Mouse (Mus musculus): ENCODE results near the gene AU040320.

AU040320 gene

DNA sequence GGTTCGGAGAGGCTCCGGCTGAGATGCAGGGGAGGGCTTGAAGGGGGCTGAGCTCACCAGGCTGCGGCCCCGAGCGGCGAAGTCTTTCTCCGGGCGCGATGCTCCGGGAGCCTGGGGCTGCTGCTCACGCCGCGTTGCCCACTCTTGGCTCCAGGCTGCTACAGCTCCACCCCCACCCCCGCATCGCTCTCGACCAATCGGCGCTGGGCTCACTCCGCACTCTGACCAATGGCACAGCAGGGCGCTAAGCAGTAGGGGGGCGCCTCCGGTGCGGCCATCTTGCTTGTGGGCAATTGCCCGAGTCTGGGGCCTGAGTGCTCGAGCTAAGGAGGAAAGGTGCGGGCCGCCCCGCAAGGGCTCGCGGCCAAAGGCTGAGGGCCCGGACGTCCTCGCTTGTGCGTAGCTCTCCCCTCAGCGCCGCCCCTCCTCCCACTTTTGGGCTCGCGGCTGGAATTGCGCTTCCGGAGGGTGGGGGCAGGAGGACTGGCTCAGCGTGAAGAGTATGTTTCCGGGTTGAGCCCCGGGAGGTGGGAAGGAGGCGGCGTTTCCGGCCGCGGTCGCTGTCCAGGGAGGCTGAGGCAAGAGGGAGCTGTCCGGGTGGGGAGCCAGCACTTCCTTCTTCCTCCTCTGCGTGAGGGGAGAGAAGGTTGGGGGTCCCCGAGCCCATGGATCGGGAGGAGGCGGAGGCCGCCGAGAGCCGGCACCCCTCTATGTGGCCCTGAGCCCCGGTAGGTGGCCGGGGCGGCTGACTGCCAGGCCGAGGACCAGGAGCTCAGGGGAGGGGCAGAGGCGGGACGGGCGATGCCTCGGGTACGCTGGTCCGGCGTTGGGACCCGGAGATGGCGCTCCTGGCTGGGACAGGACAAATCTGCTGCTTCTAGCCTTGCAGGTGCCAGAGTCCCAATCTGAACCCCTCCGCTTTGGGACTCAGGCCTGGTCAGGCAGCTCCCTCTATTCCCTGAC lies at the start of gene AU040320, which contains the start of gene Ncdn:
AU040320 (plus strand) TSS at position 277 of the 963 bp plus-strand sequence.
Ncdn (minus strand) TSS at position 171 of the 963 bp plus-strand sequence.
- in situ Hi-C loops (cut with MboI, MseI) = no loop called here

DNA sequence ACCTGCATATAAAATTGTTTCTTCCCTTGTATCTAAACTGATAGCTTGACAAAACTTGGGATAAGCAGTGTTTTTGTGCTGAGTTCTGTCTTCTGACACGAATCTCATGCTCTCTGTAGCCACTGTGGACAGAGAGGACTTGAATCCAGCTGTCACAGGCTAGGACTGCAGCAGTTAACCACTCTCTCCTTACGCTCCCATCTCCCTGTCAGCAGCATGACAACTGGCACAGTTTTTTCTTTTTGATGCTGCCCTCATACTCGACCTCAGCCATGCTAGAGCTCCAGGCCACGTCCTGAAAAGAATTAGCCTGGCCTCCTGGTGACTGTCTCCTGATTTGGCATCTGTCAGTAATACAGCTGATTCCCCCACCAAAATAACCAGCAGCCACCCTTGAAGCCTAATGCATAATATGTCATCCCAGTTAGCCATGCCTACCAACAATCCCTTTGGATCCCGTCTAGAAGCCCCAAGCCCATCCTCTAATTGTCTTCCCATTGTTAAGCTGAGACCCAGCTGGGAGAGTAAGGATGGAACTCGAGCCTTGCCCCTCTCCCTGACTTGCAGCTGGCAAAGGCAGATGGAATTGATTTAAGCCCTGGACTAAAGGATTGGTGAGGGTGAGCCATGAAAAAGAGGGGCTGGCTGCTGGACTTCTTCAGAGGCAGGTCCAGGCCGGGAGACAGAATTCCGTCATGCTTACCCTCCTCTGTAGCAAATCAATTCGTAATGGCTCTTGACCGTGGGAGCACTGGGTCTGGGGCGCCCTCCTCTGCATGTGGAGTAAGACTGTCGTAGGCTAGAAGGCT lies 46.5 kb upstream of the AU040320 start:
- in situ Hi-C loops (cut with MboI, MseI) = no loop called here

GRCm38 (mm10) chr4:126707439-126707826 lies 45.9 kb upstream of the AU040320 start:
- in situ Hi-C loops (cut with MboI, MseI) = no loop called here

- in situ Hi-C loops (cut with MboI, MseI) = loop anchor here (5.0 kb wide), 1 partner anchor 125 kb away; the partner anchor contains the start of gene 5730409E04Rik
These were observed 21.2 kb upstream of the AU040320 start for GRCm38 (mm10) chr4:126732111-126732510.

DNA sequence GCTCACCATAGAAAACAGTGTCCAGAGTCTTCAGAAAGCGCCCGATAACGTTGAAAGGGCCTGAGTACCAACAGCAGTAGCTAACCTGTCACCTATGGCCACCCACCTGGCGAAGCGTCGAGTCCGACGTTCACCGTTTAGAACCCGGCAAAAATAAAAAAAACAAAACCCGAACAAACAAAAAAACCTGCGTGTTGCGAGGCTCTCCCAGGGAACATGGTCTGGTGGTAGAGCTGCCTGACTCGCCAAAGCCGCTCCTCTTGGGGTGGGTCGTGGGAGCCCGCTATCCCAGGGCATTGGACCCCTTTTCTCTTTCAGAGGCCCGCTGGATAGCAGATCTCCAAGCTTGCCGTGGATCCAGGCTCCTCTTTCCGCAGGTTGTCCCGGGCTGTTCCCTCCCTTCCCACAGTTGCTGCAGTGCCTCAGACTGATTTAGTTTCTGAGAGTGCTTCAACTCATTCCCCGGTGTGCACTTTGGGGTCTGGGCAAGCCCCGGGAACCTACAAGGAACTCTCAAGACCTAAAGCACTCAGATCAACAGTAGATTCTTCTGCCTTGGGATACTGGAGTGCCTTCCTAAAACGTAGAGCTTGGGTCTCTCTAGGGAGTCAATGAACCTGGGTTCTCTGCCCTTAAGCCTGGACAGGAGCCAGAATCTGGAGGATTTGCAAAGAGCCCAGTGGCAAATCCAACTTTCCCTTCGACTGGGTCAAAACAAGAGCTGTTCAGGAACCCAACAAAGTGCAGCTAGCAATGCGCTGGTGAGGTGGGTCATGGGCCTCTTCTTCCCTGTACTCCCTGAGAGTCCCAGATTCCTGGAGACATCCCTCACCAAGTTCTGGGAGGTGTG lies 20.6 kb upstream of the AU040320 start:
- in situ Hi-C loops (cut with MboI, MseI) = loop anchor here (5.0 kb wide), 1 partner anchor 125 kb away; the partner anchor contains the start of gene 5730409E04Rik

- in situ Hi-C loops (cut with MboI, MseI) = loop anchor here (5.0 kb wide), 1 partner anchor 127 kb away; the partner anchor contains the start of gene 5730409E04Rik
These were observed 19.2 kb upstream of the AU040320 start for GRCm38 (mm10) chr4:126734001-126734603.

GRCm38 (mm10) chr4:126734700-126735381 lies 18.5 kb upstream of the AU040320 start:
- in situ Hi-C loops (cut with MboI, MseI) = loop anchor here (5.0 kb wide), 1 partner anchor 128 kb away; the partner anchor contains the start of gene 5730409E04Rik

DNA sequence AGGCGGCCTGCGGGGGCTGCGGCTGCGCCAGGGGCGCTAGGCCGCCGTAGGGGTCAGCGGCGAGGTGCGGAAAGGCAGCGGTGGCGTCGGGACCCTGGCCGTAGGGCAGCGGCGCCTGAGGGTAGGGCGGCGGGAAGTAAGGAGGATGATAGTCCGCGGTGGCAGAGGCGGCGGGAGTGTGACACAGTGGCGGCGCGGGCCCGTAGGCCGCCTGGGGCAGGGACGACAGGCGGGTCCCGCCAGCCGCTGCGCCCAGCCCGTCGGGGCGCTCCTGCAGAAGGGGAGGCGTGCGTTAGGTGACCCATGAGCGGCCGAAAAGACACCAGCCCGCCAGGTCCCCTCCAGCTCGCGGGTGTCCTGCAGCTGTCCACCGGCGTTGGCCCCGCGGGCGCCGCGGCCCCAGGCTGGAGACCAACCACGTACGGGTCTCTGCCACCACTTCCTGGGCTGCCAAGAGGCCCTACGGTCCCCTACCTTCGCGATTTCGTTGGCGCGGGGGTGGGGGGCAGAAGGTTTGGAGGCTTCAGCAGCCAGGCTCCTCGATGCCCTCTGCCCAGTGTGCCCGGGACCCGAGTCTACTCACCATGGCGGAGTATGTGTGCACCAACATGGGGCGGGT lies 17.9 kb upstream of the AU040320 start:
- in situ Hi-C loops (cut with MboI, MseI) = no loop called here

GRCm38 (mm10) chr4:126736001-126736414 lies 17.3 kb upstream of the AU040320 start, which contains the start of gene Tfap2e:
Gene Tfap2e (minus strand): TSS chr4:126736240.
- in situ Hi-C loops (cut with MboI, MseI) = no loop called here

DNA sequence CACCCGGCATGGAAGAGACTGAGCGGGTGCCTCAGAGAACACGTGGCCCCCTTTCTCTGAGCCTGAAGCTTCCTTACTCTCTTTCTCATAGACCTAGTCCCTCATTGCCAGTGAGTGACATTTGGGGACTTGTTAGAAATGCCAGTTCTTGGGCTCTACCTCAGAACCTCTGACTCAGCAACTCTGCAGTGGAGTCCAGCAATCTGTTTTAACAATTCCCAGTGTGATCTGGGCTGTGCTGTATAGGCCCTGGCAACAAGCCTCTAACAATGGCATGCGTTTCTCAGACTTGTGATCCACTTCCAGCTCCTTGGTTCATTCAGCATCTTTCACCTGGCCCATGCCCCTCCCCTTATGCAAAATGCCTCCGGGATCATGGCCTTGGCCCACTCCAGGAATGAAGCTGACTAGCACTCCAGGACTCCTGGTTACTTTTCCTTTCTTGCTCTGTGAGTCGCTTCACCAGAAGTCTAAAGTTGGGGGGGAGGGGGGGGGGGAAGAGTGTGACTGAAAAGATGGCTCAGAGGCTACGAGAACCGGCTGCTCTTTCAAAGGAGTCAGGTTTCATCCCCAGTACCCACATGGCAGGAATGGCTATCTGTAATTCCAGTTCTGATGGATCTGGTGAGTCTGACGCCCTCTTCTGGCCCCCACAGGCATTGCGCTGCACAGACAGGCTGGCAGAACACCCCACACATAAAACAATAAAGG lies 13.2 kb upstream of the AU040320 start:
- in situ Hi-C loops (cut with MboI, MseI) = no loop called here

- in situ Hi-C loops (cut with MboI, MseI) = no loop called here
These were observed 11.9 kb upstream of the AU040320 start for GRCm38 (mm10) chr4:126741448-126741847.

GRCm38 (mm10) chr4:126742976-126743375 lies 10.4 kb upstream of the AU040320 start:
- in situ Hi-C loops (cut with MboI, MseI) = no loop called here

- in situ Hi-C loops (cut with MboI, MseI) = no loop called here
These were observed 9.6 kb upstream of the AU040320 start for GRCm38 (mm10) chr4:126743713-126744112.

GRCm38 (mm10) chr4:126744831-126745230 lies 8.5 kb upstream of the AU040320 start:
- in situ Hi-C loops (cut with MboI, MseI) = no loop called here

- in situ Hi-C loops (cut with MboI, MseI) = no loop called here
These were observed 7.7 kb upstream of the AU040320 start for GRCm38 (mm10) chr4:126745506-126746193.

GRCm38 (mm10) chr4:126746194-126746840 lies 7.0 kb upstream of the AU040320 start:
- in situ Hi-C loops (cut with MboI, MseI) = no loop called here

DNA sequence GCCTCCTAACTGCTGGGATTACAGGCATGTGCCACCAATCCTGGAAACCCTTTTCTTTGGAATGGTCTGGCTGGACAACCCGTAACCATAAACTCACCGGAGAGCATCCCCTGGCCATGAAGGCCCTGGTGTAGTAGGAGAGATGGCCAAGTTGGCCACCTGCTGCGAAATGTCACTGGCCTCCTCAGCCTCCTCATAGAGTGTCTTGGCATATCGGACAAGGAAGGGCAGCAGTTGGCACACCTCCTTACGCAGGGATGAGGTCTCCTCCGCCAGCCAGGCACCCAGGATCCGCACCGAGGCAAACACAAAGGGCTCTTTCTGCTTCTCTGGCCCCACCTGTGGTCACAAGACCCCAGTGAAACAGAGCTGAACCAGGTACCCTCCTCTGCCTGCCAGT lies 5.0 kb upstream of the AU040320 start:
- in situ Hi-C loops (cut with MboI, MseI) = no loop called here

DNA sequence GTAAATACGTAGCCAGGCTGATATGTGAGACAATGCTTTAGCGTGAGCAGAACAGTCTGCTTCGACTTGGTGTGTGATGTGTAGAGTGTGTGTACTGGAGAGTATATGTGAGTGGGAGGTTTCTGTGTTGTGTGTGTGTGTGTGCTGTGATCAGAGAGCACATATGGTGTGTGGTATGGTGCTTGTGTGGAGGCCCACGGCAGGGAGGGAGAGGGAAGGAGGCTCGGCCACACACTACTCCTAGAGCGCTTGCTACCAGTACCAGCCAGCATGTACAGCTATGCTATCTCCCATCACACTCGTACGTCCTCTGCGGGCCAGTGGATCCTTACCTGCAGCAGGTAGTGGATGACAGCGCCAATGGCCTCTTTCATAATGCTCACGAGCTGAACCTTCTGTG lies 3.8 kb upstream of the AU040320 start:
- in situ Hi-C loops (cut with MboI, MseI) = no loop called here

All from T-helper 2 cell (primary cell).